Mouse (Mus musculus): ENCODE data around the gene Nudt2.

DNA sequence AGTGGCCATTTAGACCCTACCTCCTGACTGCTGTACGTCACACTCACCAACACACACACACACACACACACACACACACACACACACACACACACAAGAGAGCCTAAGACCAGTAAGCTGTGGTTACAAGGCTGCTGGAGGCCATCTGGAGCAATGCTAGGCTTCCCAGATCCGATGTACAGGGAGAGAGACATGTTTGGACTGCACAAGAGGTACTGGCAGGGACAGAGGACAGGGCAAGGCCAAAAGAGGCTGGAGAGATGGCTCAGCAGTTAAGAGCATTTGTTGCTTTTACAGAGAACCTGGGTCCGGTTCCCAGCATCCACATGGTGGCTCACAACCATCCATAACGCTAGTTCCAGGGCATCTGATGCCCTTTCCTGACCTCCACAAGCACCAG lies 30.1 kb downstream of the Nudt2 start:
- TF ChIP-seq CTCF (IDR thresholded peaks at IDR 0.05; ENCODE audit: low read depth) (no peak), EP300 (IDR thresholded peaks at IDR 0.05; ENCODE audit: low read depth) (no peak)
